Mouse (Mus musculus) ES-E14 (cell line): Measurements from ENCODE around the gene Lrrc75a.

Experiments used
- CHD2 ChIP-seq: IDR thresholded peaks from 2 replicates; pipeline ENCODE4 v1.6.1; 2014; ENCODE audit warnings: mild to moderate bottlenecking, low read depth, low read length, inconsistent platforms
- HCFC1 ChIP-seq: IDR thresholded peaks from 2 replicates; pipeline ENCODE4 v1.6.1; 2012; ENCODE audit warnings: low read length, inconsistent platforms, borderline replicate concordance; ENCODE audit not compliant: insufficient read depth
- MAFK ChIP-seq: IDR thresholded peaks from 2 replicates; pipeline ENCODE4 v1.6.1; 2014; ENCODE audit warnings: mild to moderate bottlenecking, low read depth, low read length, inconsistent platforms; ENCODE audit not compliant: insufficient read depth
- ZNF384 ChIP-seq: IDR thresholded peaks from 2 replicates; pipeline ENCODE4 v1.6.1; 2012; ENCODE audit warnings: low read depth, low read length, inconsistent platforms

- no peak for TF ChIP-seq MAFK
- TF ChIP-seq ZNF384 = no peak
- TF ChIP-seq CHD2 = no peak
- TF ChIP-seq HCFC1 = no peak
Observed at GRCm38 (mm10) chr11:62560463-62561016, 87.8 kb downstream of the Lrrc75a start.
